25 mouse cellular contexts compared by ENCODE assay signal in genomic region chr13:98743214-98743613, GRCm38 (mm10). TPM values are rescaled to one million over a fixed set of nuclear protein-coding genes. Genes with fewer than 3 reads are reported as not detected.
DNase-seq lines count a peak whose midpoint lies in the region; ATAC-seq and TF ChIP-seq lines count a peak whose summit lies in the region.
"Had no signal": no experiment of that assay in that cellular context is flagged by ENCODE, and none has a peak within 500 bp of the region (broad histone marks: within the 10 kb centered on the region; RNA-seq: fewer than 3 reads in every experiment).

No protein-coding gene starts in this region.

- H3K9ac ChIP-seq in heart, adult 2 months (ENCODE audit: low read depth, low read length), result no peak overlapping the region
- H3K9ac ChIP-seq in liver, embryonic 12.5 days, result no peak overlapping the region
- H3K9ac ChIP-seq in liver, postnatal 0 days (replicated peaks), result no peak overlapping the region

- H3K9me3 ChIP-seq in liver, embryonic 12.5 days (replicated peaks), result no peaks in the 10 kb centered on the region
- no peaks in the 10 kb centered on the region for H3K9me3 ChIP-seq in liver, postnatal 0 days (ENCODE audit: low read length)
- H3K9me3 ChIP-seq: G1E had no signal

- TF ChIP-seq POLR2A in heart, adult 2 months (IDR thresholded peaks at IDR 0.05; ENCODE audit: insufficient read depth, low read depth, low read length), result no peak

- H3K79me2 ChIP-seq in heart, adult 2 months (replicated peaks; ENCODE audit: control insufficient read depth, insufficient read depth, low read length), result no peaks in the 10 kb centered on the region

- no peak overlapping the region for H3K4me2 ChIP-seq in liver, embryonic 12.5 days
- H3K4me2 ChIP-seq in liver, postnatal 0 days (ENCODE audit: low read depth, low read length), result no peak overlapping the region

- peaks cover 14% of the 10 kb centered on the region for H3K36me3 ChIP-seq in heart, adult 2 months (ENCODE audit: control insufficient read depth, insufficient read depth, low read length)
- peaks cover 69% of the 10 kb centered on the region for H3K36me3 ChIP-seq in liver, embryonic 12.5 days
- peaks cover 54% of the 10 kb centered on the region for H3K36me3 ChIP-seq in liver, postnatal 0 days (replicated peaks; ENCODE audit: insufficient read depth, low read length)

- intact Hi-C loops in heart, adult 2 months (cut with DNase I), result no loop called here

- WGBS in heart, adult 2 months, result 67% methylated on average over 6 of the region's 6 CpGs
- WGBS in liver, embryonic 12.5 days (ENCODE audit: insufficient replicate concordance), result 71% methylated on average over 6 of the region's 6 CpGs
- WGBS in liver, postnatal 0 days (ENCODE audit: insufficient replicate concordance), result 78% methylated on average over 6 of the region's 6 CpGs

- peak; percentile 66 for DNase-seq in heart, adult 11 months
- no peak for DNase-seq in heart, adult 2 months
- no peak for DNase-seq in liver, postnatal 0 days
- no peak for DNase-seq in thymus, postnatal 10 days (ENCODE audit: low spot score in 2 of 2)
- DNase-seq in right cerebral cortex, postnatal 14 days, result no peak
- DNase-seq: adrenal gland, adult 2 months; adrenal gland, adult 8-10 months; adrenal gland, postnatal 10 days; adrenal gland, postnatal 14 days; adrenal gland, postnatal 25 days; adrenal gland, postnatal 36 days; B cell, adult 2 months; cerebellum, adult 11 months; cerebellum, adult 11-12 months had no signal

- H3K27me3 ChIP-seq in heart, adult 2 months (ENCODE audit: control insufficient read depth, insufficient read depth, low read length), result no peaks in the 10 kb centered on the region
- no peaks in the 10 kb centered on the region for H3K27me3 ChIP-seq in liver, embryonic 12.5 days (replicated peaks)
- no peaks in the 10 kb centered on the region for H3K27me3 ChIP-seq in liver, postnatal 0 days (ENCODE audit: insufficient read depth, low read length)
- H3K27me3 ChIP-seq: CH12.LX, Patski had no signal

- ATAC-seq in liver, embryonic 12.5 days, result no peak
- ATAC-seq in liver, postnatal 0 days, result no peak
- peak; percentile 62 for ATAC-seq in megakaryocyte progenitor cell, adult 5-6 weeks (replicated peaks; ENCODE audit: poor library complexity)
- ATAC-seq in megakaryocyte-erythroid progenitor cell, adult 5-6 weeks (replicated peaks; ENCODE audit: low FRiP score, low TSS enrichment, poor library complexity, severe bottlenecking), result peak; percentile 89
- ATAC-seq: activated CD4-positive, CD25-positive, alpha-beta regulatory T cell, adult 4 months; CD4-positive, CD25-positive, alpha-beta regulatory T cell, adult 4 months; Patski had no signal

- TF ChIP-seq EP300 in heart, adult 2 months (IDR thresholded peaks at IDR 0.05; ENCODE audit: insufficient read depth, low read depth, low read length), result no peak
- TF ChIP-seq EP300 in liver, postnatal 0 days (IDR thresholded peaks at IDR 0.05; ENCODE audit: low read depth), result no peak

- no peaks in the 10 kb centered on the region for H3K4me1 ChIP-seq in heart, adult 2 months (ENCODE audit: control insufficient read depth, insufficient read depth, low read length)
- H3K4me1 ChIP-seq in liver, embryonic 12.5 days, result peaks cover 23% of the 10 kb centered on the region
- H3K4me1 ChIP-seq in liver, postnatal 0 days (ENCODE audit: insufficient read depth), result no peaks in the 10 kb centered on the region

- H3K4me3 ChIP-seq in heart, adult 2 months, result no peak overlapping the region
- H3K4me3 ChIP-seq in liver, embryonic 12.5 days, result no peak overlapping the region
- H3K4me3 ChIP-seq in liver, postnatal 0 days (ENCODE audit: low read depth, low read length), result no peak overlapping the region

- H3K27ac ChIP-seq in heart, adult 2 months, result no peak overlapping the region
- 0 out of 2 replicates have a peak overlapping the region, but pooled peaks have one; percentile 10 for H3K27ac ChIP-seq in liver, embryonic 12.5 days
- no peak overlapping the region for H3K27ac ChIP-seq in liver, postnatal 0 days (ENCODE audit: low read depth)

- no peak for TF ChIP-seq CTCF in heart, adult 2 months (IDR thresholded peaks at IDR 0.05)
- TF ChIP-seq CTCF in liver, postnatal 0 days (IDR thresholded peaks at IDR 0.05; ENCODE audit: low read depth), result no peak

RNA-seq across cellular contexts. Expression of gene Tmem171, which starts 48.6 kb away (rescaled TPM):
- 1 to 10 TPM; 4.6 to 8.1 TPM for total RNA-seq in heart, adult 2 months (2021)
- polyA plus RNA-seq in heart, adult 2 months (2012; rRNA removed), result 9.1 and 11.1 TPM in 2 replicates
- not detected in 2 replicates for polyA plus RNA-seq in liver, embryonic 12.5 days (2016; fragmentation: Nextera tagmentation; extraction: Ambion mirVana)
- 0.33 and 0.35 TPM in 2 replicates for polyA plus RNA-seq in liver, postnatal 0 days (2015; fragmentation: Nextera tagmentation; extraction: Ambion mirVana)
- total RNA-seq in megakaryocyte progenitor cell, adult 5-6 weeks (2015), result 0.57 TPM in 1 of 2 replicates, not detected in the other
- not detected in 2 replicates for total RNA-seq in megakaryocyte progenitor cell, adult 5-6 weeks (2017)
- total RNA-seq in megakaryocyte-erythroid progenitor cell, adult 5-6 weeks (2014; fragmentation: Nextera tagmentation), result not detected in 2 replicates
- not detected in 2 replicates for total RNA-seq in megakaryocyte-erythroid progenitor cell, adult 5-6 weeks (2017)
- total RNA-seq: adrenal gland, postnatal 25 days; CH12.LX; ES-E14; MEL had no signal
- polyA plus RNA-seq: brain, embryonic 14.5 days; CD4-positive, CD25-positive, alpha-beta regulatory T cell, adult 4 months; G1E had no signal

Comparison
In these comparisons a context has a peak if more than half of its experiments do, and no peak if none do; other contexts are left out.
1. ATAC-seq: peak in megakaryocyte progenitor cell, adult 5-6 weeks (single experiment) and megakaryocyte-erythroid progenitor cell, adult 5-6 weeks (single experiment); none in liver, embryonic 12.5 days (single experiment) and liver, postnatal 0 days (single experiment).